Mouse (Mus musculus): Measurements from ENCODE around the gene Tecta.

Tecta gene

GRCm38 (mm10) chr9:42387038-42387437 lies 12.7 kb downstream of the Tecta start:
- DNase-seq (ENCODE audit: low spot score) = no peak

- no peak for DNase-seq (ENCODE audit: low spot score)
These were observed 14.1 kb downstream of the Tecta start for GRCm38 (mm10) chr9:42385656-42386055.

GRCm38 (mm10) chr9:42382628-42383347 lies 16.9 kb downstream of the Tecta start:
- no peak for DNase-seq (ENCODE audit: low spot score)

- no peak for DNase-seq (ENCODE audit: low spot score)
These were observed 17.7 kb downstream of the Tecta start for GRCm38 (mm10) chr9:42382063-42382462.

GRCm38 (mm10) chr9:42378071-42378470 lies 21.7 kb downstream of the Tecta start:
- no peak for DNase-seq (ENCODE audit: low spot score)

- DNase-seq (ENCODE audit: low spot score) = no peak
These were observed 22.1 kb downstream of the Tecta start for GRCm38 (mm10) chr9:42377656-42378055.

- no peak for DNase-seq (ENCODE audit: low spot score)
These were observed 27.9 kb downstream of the Tecta start for GRCm38 (mm10) chr9:42371670-42372368.

GRCm38 (mm10) chr9:42357585-42357984 lies 42.1 kb downstream of the Tecta start:
- no peak for DNase-seq (ENCODE audit: low spot score)

GRCm38 (mm10) chr9:42354871-42355270 lies 44.9 kb downstream of the Tecta start:
- no peak for DNase-seq (ENCODE audit: low spot score)

GRCm38 (mm10) chr9:42349791-42350190 lies 49.9 kb downstream of the Tecta start:
- DNase-seq (ENCODE audit: low spot score) = no peak

- DNase-seq (ENCODE audit: low spot score) = no peak
These were observed 53.4 kb downstream of the Tecta start for GRCm38 (mm10) chr9:42346297-42346696.

- DNase-seq (ENCODE audit: low spot score) = no peak
These were observed 60.6 kb downstream of the Tecta start for GRCm38 (mm10) chr9:42339151-42339550.

GRCm38 (mm10) chr9:42337026-42337425 lies 62.7 kb downstream of the Tecta start:
- DNase-seq (ENCODE audit: low spot score) = no peak

GRCm38 (mm10) chr9:42336575-42336974 lies 63.2 kb downstream of the Tecta start:
- no peak for DNase-seq (ENCODE audit: low spot score)

GRCm38 (mm10) chr9:42334885-42335284 lies 64.8 kb downstream of the Tecta start:
- no peak for DNase-seq (ENCODE audit: low spot score)

GRCm38 (mm10) chr9:42332692-42333091 lies 67.0 kb downstream of the Tecta start:
- DNase-seq (ENCODE audit: low spot score) = no peak

- no peak for DNase-seq (ENCODE audit: low spot score)
These were observed 68.4 kb downstream of the Tecta start for GRCm38 (mm10) chr9:42331341-42331740.

- DNase-seq (ENCODE audit: low spot score) = no peak
These were observed 70.0 kb downstream of the Tecta start for GRCm38 (mm10) chr9:42329753-42330152.

GRCm38 (mm10) chr9:42326688-42327440 lies 72.9 kb downstream of the Tecta start:
- peak; percentile 44 for DNase-seq (ENCODE audit: low spot score)

GRCm38 (mm10) chr9:42324640-42325394 lies 74.9 kb downstream of the Tecta start:
- DNase-seq (ENCODE audit: low spot score) = no peak

GRCm38 (mm10) chr9:42323238-42323637 lies 76.5 kb downstream of the Tecta start:
- no peak for DNase-seq (ENCODE audit: low spot score)

- DNase-seq (ENCODE audit: low spot score) = no peak
These were observed 78.3 kb downstream of the Tecta start for GRCm38 (mm10) chr9:42321442-42321841.

Measured in MN1 (cell line).